Mouse (Mus musculus): Measurements from ENCODE around the gene Mrpl24.

The Mrpl24 gene

DNA sequence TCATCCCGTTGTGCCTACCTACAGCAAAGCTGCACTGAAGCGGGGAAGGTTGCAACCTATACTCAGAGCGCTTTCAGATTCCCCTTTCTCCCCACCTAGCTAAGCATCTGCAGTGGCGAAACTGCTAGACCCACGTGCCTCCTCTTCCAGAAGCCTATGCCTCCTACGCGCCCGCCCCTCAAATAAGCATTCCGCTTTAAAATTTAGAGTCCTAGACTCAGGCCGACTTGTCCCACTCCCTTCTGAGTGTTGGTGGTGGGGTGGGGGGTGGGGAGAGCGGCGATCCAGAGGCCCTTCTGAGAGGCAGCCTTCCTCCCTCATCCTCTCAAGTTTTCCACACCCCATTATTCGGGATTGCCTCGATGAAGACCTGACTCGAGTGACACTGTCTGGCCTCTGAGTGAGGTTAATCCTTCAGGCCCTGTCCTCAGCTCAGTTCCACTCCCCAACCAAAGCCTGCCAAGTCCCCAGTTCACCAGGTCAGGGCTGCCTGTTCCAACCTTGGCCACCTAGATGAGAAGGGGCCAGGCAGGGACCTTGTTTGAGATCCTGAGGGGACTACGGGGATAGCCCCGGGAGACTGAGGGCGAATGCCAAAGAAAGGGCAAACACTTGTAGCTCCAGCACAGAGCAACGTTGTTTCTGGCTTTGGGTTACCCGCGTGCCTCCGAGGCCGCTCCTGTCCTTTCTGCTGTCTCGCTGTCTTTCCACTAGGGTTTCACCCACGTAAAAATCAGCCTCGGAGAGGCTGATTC lies 27.9 kb downstream of the Mrpl24 start:
- in situ Hi-C loops (cut with MboI, MseI), result no loop called here

DNA sequence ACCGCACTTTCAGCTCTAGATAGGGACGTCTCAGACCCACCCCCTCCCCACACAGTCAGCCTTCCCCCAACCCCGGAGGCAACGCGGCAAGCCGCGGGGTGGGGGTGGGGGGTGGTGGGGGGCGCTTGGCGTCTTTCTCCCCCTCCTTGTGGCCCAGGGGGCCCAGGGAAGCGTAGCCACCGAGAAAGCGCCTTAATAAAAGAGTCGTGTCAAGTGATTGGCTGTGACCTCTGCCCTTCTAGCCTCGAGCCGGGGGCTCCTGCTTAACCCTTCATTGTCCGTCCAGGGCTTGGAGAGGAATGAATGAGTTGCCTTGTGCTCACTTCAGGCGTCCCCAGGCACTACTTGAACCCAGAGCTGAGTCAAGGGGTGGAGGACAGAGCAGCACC lies 28.5 kb downstream of the Mrpl24 start:
- in situ Hi-C loops (cut with MboI, MseI), result no loop called here

DNA sequence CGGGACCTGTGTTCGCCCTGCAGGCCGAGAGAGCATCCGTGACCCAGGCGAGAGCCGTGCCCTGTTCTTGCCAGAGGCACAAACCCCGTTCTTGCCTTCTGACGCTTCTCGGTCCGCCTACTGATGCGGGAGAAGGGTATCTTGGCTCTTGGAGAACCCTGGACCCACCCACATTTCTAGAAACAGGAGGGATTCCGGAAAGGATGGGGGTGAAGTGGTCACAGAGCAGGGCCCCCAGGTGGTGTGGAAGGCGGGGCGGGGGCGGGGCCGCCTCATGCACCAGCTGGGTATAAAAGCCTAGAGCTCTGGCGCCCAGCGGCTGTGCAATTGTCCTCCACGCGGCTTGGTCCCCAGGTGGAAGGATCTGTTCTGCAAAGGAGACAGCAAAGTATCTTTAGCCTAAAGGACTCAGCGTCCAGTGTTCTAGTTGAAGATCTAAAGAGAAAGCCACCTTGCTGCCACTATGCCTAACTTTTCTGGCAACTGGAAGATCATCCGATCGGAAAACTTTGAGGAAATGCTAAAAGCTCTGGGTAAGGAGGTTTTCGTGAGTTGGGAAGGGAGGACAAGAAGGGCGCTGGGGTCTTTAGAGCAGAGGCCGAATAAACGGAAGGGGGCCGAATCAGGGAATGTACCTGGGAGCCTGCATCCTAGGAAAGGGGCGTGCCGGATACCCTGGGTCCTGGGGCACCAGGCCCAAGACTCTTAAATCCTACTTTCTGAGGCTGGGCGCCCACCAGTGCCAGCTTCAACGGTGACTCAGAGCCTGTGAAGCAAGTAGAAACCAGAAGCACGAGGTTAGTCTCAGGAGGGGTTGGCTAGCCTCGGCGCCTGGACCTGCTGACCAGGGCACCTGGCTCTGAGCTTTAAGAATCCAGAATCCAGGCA lies 29.3 kb downstream of the Mrpl24 start, which contains the start of gene Crabp2:
Crabp2 (plus strand) TSS at position 289 of the 888 bp plus-strand sequence.
- in situ Hi-C loops (cut with MboI, MseI), result no loop called here

DNA sequence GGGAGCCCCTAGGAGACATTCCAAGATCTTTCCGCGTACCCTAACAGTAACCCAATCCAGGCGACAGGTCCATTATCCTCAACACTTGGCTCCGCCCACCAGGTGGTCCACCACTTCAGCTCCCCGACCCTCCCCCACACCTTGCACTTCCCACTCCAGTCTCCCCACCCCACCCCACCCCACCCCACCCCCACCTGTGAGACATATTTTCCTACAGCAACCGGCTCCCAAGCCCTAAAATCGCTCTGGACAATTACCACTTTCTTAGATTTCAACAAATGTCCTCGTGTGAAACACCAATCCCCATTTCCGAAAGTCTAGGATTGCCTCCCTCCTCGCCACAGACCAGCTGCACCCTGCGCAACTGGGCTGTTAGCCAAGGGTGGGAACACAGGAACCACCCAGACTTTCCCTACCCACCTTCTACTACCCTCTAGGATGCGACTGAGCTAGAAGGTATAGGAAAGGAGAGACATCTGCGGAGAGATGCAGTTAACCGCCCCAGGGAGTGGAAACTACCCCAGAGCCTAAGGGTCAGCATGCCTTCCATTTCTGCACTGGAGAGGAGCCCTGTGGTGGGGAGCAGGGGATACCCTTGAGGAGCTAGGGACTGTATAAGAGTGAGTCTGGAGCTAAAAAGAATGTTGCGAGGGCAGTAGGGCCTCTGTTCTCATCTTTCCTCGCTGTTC lies 30.1 kb downstream of the Mrpl24 start:
- in situ Hi-C loops (cut with MboI, MseI), result no loop called here

DNA sequence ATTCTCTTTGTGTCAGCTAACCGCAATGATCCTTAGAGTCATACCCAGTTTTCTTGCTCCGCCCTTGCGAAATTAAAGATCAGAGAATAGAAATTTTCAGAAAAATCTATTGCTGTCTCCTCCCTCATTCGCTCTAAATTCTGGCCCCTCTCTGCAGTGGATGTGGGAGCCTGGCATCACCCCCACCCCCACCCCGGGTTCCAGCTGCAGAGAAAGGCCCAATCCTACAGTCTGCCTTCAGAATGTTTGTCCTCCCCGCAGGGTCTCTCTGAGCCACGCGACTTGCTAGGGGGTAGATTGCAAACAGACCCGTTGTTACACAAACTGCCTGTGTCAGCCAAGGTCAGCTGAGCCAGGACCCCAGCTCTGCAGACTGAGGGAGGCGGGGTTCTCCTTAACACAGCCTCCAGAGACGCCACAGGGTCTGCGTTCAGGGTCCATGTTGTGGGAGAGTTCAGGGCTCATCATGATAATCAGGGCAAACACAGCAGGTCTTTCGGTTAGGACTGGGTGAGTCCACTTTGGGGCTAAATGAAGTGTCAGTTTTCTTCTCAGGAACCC lies 30.7 kb downstream of the Mrpl24 start:
- in situ Hi-C loops (cut with MboI, MseI), result no loop called here

DNA sequence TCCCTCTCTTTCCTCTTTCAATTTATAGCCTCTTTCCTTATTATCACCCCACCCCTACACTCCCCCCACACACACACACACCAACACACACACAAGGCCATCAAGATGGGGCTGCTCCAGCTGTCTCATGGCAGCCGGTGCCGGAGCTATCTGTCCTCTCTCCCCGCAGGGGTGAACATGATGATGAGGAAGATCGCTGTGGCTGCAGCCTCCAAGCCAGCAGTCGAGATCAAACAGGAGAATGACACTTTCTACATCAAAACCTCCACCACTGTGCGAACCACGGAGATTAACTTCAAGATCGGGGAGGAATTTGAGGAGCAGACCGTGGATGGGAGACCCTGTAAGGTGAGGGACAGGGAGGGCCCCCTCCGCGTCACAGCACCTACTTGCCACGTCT lies 32.6 kb downstream of the Mrpl24 start:
- in situ Hi-C loops (cut with MboI, MseI), result no loop called here

DNA sequence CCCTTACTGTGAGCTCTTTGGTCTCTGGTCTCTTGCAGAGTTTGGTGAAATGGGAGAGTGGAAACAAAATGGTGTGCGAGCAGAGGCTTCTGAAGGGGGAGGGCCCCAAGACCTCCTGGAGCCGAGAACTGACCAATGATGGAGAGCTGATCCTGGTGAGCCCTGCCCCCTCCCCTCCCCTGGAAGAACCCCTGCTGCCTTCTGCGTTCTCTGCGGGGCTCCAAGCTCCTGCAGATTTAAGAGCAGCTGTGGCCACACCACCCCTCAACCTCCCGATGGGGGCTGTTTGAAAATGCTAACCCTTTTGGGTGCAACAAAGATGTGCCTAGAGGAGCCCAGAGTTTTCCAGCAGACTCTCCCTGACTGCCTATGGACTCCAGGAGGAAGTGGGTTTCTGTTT lies 33.1 kb downstream of the Mrpl24 start:
- in situ Hi-C loops (cut with MboI, MseI), result no loop called here

DNA sequence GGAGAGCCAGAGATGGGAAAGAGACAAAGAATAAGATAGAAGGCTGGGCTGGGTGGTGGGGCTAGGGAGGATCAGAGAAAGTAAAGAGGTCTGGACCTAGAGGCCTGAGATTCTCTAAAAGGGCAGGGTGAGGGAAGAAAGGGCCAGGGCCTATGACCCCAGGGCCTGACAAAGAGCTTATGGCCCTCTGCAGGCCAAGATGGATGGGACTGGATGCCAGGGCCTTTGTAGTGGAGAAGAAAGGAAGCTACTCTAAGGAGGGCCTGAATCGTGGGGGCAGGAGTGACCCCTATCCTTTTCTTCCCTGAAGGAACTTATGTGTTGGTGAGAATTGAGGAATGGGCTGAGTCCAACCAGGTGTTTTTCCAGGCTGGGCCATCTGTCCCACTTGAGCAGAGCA lies 38.8 kb downstream of the Mrpl24 start:
- in situ Hi-C loops (cut with MboI, MseI), result no loop called here

DNA sequence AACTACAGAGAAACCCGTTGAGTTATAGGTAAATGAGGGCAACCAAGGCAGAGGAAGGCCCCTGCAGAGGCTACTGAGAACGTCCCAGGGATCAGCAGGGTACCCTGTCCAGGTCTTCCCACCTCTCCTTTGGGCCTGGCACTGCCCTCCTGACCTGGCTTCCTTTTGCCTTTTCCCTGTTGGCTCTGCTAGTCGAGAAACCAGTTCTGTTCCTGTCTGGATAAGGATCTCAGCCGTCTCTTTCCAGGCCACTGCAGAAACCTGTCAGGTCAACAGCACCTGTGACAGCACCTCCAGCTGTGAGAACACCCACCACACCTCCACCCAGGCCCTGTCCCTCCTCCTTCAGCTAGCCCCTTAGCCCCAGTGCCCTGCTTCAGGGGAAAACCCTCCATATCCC lies 39.2 kb downstream of the Mrpl24 start:
- in situ Hi-C loops (cut with MboI, MseI), result no loop called here

DNA sequence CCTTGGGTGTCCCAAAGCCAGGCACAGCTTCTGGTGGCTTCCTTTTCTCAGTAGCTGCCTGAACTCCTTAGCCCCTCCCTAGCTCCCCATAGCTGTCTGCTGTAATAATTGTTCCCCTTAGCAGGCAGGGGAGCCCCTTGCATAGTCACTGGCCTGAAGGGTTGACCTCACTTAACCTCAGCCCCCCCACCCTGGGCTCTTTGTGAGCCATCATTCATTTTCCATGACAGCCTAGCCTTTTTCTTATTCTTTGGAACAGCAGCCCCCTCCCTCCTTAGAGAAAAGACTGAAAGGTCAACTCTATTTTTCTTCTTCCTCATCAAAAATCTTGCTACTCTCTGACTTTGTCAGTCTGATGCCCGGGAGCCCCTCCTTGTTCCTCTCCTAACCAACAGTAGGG lies 39.7 kb downstream of the Mrpl24 start:
- in situ Hi-C loops (cut with MboI, MseI), result no loop called here

DNA sequence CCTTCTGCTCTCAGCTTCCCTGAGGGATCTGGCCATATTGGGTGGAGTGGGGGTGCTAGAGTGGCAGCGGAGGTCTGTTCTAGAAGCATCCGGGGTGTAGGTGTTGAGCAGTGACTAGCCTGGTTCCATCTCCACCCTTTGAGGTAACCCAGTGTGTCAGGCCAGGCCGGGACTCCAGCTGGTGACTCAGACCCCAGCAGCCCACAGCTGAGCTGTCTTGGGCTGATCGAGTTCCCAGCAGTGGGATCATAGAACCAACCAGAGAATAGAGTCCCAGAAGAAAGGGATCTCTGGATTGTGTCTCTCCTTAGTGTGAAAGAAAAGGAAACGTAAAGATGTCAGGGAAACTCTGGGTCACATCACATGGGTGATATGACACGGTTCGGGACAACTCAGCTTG lies 40.1 kb downstream of the Mrpl24 start:
- in situ Hi-C loops (cut with MboI, MseI), result no loop called here

DNA sequence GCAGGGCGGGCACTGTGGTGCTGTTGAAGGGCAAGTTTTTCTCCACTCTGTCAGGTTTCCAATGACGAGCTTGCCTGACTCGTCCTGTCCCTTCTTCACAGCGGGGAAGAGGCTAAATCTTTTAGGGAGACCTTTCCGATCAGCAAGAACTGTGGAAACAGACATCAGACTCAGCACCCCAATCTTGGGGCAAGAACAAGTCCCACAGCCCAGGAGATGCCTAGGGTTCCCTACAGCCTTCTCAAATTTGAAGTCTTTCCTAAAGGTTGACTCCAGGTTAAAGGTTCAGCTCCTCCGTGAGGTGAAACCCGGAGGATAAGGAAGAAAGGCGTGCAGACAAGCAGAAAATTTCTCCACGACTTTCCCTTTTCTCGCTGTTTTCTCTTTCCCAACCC lies 40.9 kb downstream of the Mrpl24 start:
- in situ Hi-C loops (cut with MboI, MseI), result no loop called here

DNA sequence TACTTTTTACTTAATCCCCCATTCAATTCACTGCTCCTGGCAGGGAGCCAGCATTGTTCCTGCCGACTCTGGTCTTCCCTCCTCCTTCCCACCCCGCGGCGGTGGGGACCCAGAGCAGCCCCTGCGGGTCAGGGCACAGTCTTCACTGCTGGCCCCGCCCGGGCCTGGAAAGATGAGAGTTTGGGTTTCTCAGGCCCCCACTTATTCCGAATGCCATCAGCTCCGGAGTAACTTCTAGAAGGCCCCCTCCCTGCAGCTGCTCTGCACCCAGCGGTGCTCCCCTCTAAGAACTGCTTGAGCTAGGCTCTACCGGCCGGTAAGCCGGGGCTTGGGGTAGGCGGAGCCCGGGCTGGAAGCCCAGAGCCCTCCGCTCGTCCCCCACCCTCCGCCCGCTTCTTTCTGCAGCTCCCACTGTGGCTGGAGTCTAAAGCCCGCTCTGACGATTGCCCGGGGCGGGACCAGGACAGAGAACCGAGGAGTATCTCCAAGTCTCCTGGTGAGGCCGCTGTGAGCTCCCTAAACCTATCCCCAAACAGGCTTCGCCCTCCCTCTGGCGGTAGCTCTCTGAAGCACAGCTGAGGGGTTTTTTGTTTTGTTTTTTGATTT lies 41.4 kb downstream of the Mrpl24 start:
- in situ Hi-C loops (cut with MboI, MseI), result no loop called here

DNA sequence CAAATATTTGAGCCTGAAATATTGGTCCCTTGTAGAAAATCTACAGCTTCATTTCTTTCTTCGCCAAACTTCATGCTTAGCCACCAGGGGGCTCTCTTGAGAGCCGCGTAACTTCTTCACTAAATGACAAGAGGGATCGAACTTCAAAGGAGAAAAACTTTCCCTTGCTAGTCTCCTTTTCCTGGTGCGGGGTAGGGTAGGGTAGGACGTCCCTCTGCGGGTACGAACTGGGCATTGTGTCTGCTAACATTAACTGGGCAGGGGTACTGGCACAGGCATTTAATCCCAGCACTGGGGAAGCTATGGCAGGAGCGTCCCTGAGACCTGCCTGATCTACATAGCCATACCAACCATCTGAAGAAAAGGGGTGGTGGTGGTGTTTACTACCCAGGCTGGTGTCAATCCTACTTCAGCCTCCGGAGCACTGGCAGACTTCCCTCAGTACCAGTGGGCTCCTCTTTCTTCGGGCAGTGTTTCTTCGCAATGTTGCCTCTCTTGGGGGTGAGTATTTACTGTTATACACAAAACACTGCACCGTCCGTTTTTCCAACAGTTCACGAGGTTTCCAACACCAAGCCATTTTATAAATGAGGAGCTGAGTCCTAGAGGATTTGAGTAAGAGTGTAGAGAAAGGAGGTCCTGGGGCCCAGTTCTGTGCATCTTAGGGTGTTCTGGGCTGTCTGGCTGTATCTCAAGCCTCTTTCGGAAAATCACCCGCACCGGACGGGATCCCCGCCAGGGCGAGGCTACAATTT lies 51.1 kb downstream of the Mrpl24 start:
- in situ Hi-C loops (cut with MboI, MseI), result no loop called here

DNA sequence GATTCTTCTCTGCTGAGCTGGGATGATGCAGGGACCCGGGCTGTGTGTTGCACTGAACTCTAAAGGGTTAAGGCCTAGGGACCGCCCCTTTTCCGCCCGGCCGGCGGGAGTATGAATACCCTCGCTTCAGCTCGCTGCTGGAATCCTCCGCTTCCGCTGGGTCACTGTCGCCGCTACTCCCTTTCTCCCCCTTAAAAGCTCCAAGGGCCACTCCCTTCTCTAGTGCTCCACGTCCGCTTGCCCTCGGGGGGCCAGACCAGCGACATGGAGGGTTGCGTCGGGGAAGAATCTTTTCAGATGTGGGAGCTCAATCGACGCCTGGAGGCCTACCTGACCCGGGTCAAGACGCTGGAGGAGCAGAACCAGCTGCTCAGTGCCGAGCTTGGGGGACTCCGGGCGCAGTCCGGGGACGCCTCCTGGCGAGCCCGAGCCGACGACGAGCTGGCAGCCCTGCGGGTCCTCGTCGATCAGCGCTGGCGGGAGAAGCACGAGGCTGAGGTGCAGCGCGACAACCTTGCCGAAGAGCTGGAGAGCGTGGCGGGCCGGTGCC lies 51.7 kb downstream of the Mrpl24 start, which contains the start of gene Nes:
Nes (plus strand) TSS at position 140 of the 550 bp plus-strand sequence.
- in situ Hi-C loops (cut with MboI, MseI), result no loop called here

DNA sequence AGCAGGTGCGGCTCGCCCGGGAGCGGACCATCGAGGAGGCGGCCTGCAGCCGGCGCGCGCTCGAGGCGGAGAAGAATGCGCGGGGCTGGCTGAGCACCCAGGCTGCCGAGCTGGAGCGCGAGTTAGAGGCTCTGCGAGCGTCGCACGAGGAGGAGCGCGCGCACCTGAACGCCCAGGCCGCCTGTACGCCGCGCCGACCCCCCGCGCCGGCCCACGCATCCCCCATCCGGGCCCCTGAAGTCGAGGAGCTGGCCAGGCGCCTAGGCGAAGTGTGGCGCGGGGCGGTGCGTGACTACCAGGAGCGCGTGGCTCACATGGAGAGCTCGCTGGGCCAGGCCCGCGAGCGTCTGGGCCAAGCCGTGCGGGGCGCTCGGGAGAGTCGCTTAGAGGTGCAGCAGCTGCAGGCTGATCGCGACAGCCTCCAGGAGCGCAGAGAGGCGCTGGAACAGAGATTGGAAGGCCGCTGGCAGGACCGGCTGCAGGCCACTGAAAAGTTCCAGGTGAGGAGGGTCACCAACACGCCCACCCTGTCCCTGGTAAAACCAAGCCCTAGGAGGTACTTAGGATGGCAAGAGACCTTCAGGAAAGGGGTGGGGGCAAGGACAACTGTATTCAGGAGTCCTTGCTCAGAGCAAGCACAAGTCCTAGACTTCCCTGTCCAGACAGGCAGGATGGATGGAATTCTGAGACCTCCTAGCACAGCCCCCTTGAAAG lies 52.3 kb downstream of the Mrpl24 start:
- in situ Hi-C loops (cut with MboI, MseI), result no loop called here

DNA sequence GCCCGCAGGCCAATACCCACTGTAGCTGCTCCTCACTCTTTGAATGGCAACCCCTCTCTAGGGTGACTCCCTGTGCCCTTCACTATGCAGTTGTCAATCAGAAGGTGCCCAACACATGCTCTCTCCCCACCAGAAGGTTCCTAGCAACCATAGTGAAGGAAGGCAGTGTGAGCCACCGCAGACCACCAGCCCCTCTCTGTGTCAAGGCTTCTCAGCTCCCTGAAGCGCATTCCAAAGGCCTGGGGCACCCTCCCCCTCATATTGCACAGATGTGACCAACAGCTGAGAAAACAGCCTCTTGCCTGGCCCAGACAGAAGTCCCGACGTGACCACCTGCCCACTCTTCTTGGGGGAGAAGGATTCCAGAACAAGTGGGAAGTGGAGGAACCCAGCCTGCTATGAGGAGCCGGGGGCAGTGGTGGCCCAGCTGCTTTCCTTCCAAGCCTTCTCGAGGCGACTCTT lies 52.9 kb downstream of the Mrpl24 start:
- in situ Hi-C loops (cut with MboI, MseI), result no loop called here

DNA sequence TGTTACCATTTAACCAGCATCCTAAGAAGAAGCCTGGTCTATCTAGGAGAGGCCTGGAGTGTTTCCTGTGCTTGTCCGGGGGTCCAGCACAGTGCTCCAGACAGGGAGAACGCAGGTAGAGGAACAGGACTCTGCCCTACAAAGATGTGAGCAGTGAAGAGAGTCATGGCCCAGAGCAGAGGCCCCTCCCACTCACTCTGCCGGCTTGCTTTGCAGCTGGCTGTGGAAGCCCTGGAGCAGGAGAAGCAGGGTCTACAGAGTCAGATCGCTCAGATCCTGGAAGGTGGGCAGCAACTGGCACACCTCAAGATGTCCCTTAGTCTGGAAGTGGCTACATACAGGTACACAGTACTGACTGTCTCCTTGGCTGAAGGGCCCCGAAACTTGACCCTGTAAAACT lies 53.5 kb downstream of the Mrpl24 start:
- in situ Hi-C loops (cut with MboI, MseI), result no loop called here
